Mouse (Mus musculus) embryonic facial prominence, embryonic 15.5 days (tissue): ENCODE measurements around the gene Ccdc9. TPM values are rescaled to one million over a fixed set of nuclear protein-coding genes. Genes with fewer than 3 reads are reported as not detected.

Experiments
- ATAC-seq: fragments of 200-750 bp; cut with Nextera tagmentation; 2 replicates; pipeline ENCODE4 v1.8.0; 2017; ENCODE audit warnings: low read depth, moderate TSS enrichment; ENCODE audit not compliant: insufficient number of reproducible peaks, low FRiP score, low TSS enrichment
- H3K27ac ChIP-seq: fragments of 300-500 bp; sonication (generic); replicated peaks from 2 replicates; pipeline ENCODE4 v1.5.1; 2015; ENCODE audit warnings: mild to moderate bottlenecking, inconsistent platforms
- H3K27me3 ChIP-seq: fragments of 300-500 bp; sonication (generic); 2 replicates; pipeline ENCODE4 v1.6.1; 2015; ENCODE audit warnings: inconsistent platforms
- H3K36me3 ChIP-seq: fragments of 300-500 bp; sonication (generic); 2 replicates; pipeline ENCODE4 v1.6.1; 2015; ENCODE audit warnings: mild to moderate bottlenecking, inconsistent platforms
- H3K4me1 ChIP-seq: fragments of 300-500 bp; sonication (generic); 2 replicates; pipeline ENCODE4 v1.6.1; 2015; ENCODE audit warnings: inconsistent platforms
- H3K4me2 ChIP-seq: fragments of 300-500 bp; sonication (generic); replicated peaks from 2 replicates; pipeline ENCODE4 v1.6.1; 2015; ENCODE audit warnings: mild to moderate bottlenecking, inconsistent platforms
- H3K4me3 ChIP-seq: fragments of 300-500 bp; sonication (generic); replicated peaks from 2 replicates; pipeline ENCODE4 v1.5.1; 2015; ENCODE audit warnings: mild to moderate bottlenecking, inconsistent platforms
- H3K9ac ChIP-seq: fragments of 300-500 bp; sonication (generic); 2 replicates; pipeline ENCODE4 v1.6.1; 2015; ENCODE audit warnings: inconsistent platforms
- H3K9me3 ChIP-seq: fragments of 300-500 bp; sonication (generic); replicated peaks from 2 replicates; pipeline ENCODE4 v1.6.1; 2016; ENCODE audit warnings: inconsistent platforms
- WGBS: fragments of 180-500 bp; shearing (Covaris S2); methylation state at CpG from one replicate; pipeline ENCODE4 v1.1.7; 2015; 5-methylcytosine and 5-hydroxymethylcytosine counted together
- polyA plus RNA-seq: library from polyadenylated mRNA; unstranded; fragments of >200 nt; fragmentation: Nextera tagmentation; extraction: Ambion mirVana; gene quantifications from 2 replicates; pipeline ENCODE4 v1.2.1, GENCODE M21; 2015

The Ccdc9 gene
- 27.0 and 31.1 TPM in 2 replicates for polyA plus RNA-seq

GRCm38 (mm10) chr7:16286026-16286961 is at the start of gene Ccdc9:
Gene Ccdc9, minus strand, starts transcription at chr7:16286795.
- Histone ChIP-seq H3K4me3 (peak within 1 kb of the TSS; percentile 61), H3K36me3 (peaks cover 30% of the 10 kb centered on the region), H3K27me3 (no peaks in the 10 kb centered on the region), H3K9ac (peak within 1 kb of the TSS; percentile 54), H3K4me2 (peak within 1 kb of the TSS; percentile 69), H3K9me3 (no peaks in the 10 kb centered on the region), H3K27ac (peak within 1 kb of the TSS; percentile 99), H3K4me1 (peaks cover 16% of the 10 kb centered on the region)
- ATAC-seq = peak; percentile 91
- under 1% methylated on average over 66 of the region's 70 CpGs for WGBS

GRCm38 (mm10) chr7:16329146-16329545 is 42.6 kb upstream of the Ccdc9 start:
- WGBS = 59% methylated on average over 3 of the region's 3 CpGs
- Histone ChIP-seq H3K27ac (no peak overlapping the region; the same call in 1 of the 2 replicates), H3K4me1 (peaks cover 4% of the 10 kb centered on the region; the same call in 1 of the 2 replicates), H3K9me3 (no peaks in the 10 kb centered on the region), H3K4me2 (no peak overlapping the region), H3K4me3 (no peak overlapping the region), H3K9ac (no peak overlapping the region), H3K36me3 (peaks cover 71% of the 10 kb centered on the region), H3K27me3 (no peaks in the 10 kb centered on the region)
- ATAC-seq = no peak

GRCm38 (mm10) chr7:16326607-16326971 is 40.0 kb upstream of the Ccdc9 start:
- peaks cover 4% of the 10 kb centered on the region; the same call in 1 of the 2 replicates for H3K4me1 ChIP-seq
- H3K4me2 ChIP-seq = no peak overlapping the region
- peaks cover 49% of the 10 kb centered on the region for H3K36me3 ChIP-seq
- no peak overlapping the region for H3K4me3 ChIP-seq
- H3K27me3 ChIP-seq = no peaks in the 10 kb centered on the region
- no peak for ATAC-seq
- H3K9ac ChIP-seq = no peak overlapping the region
- H3K27ac ChIP-seq = no peak overlapping the region
- 88% methylated on average over 2 of the region's 2 CpGs for WGBS
- H3K9me3 ChIP-seq = no peaks in the 10 kb centered on the region

- Histone ChIP-seq H3K36me3 (peaks cover 49% of the 10 kb centered on the region), H3K9me3 (no peaks in the 10 kb centered on the region), H3K9ac (no peak overlapping the region), H3K4me2 (no peak overlapping the region), H3K27me3 (no peaks in the 10 kb centered on the region), H3K4me1 (peaks cover 4% of the 10 kb centered on the region; the same call in 1 of the 2 replicates), H3K27ac (peak overlapping the region; percentile 60; the same call in 1 of the 2 replicates), H3K4me3 (no peak overlapping the region)
- 25% methylated on average over 8 of the region's 8 CpGs for WGBS
- ATAC-seq = peak; percentile 45; the same call in 1 of the 2 replicates
Measured at GRCm38 (mm10) chr7:16325920-16326606, 39.5 kb upstream of the Ccdc9 start.

GRCm38 (mm10) chr7:16324661-16325060 is 38.1 kb upstream of the Ccdc9 start:
- 78% methylated on average over 7 of the region's 7 CpGs for WGBS
- Histone ChIP-seq H3K4me1 (peaks cover 4% of the 10 kb centered on the region; the same call in 1 of the 2 replicates), H3K4me3 (no peak overlapping the region), H3K27me3 (no peaks in the 10 kb centered on the region), H3K9me3 (no peaks in the 10 kb centered on the region), H3K9ac (no peak overlapping the region), H3K27ac (no peak overlapping the region), H3K36me3 (peaks cover 37% of the 10 kb centered on the region), H3K4me2 (no peak overlapping the region)
- no peak for ATAC-seq

GRCm38 (mm10) chr7:16320479-16320878 is 33.9 kb upstream of the Ccdc9 start:
- no peak for ATAC-seq
- no peaks in the 10 kb centered on the region for H3K27me3 ChIP-seq
- H3K9me3 ChIP-seq = no peaks in the 10 kb centered on the region
- H3K27ac ChIP-seq = no peak overlapping the region
- H3K4me1 ChIP-seq = no peaks in the 10 kb centered on the region
- 86% methylated on average over 6 of the region's 6 CpGs for WGBS
- H3K4me3 ChIP-seq = no peak overlapping the region
- no peak overlapping the region for H3K9ac ChIP-seq
- no peak overlapping the region for H3K4me2 ChIP-seq
- H3K36me3 ChIP-seq = 0 out of 2 replicates have a peak, but pooled peaks cover 3% of the 10 kb centered on the region

- no peaks in the 10 kb centered on the region for H3K27me3 ChIP-seq
- peaks cover 3% of the 10 kb centered on the region for H3K4me1 ChIP-seq
- 92% methylated on average over 4 of the region's 4 CpGs for WGBS
- no peak overlapping the region for H3K4me2 ChIP-seq
- no peak overlapping the region for H3K9ac ChIP-seq
- no peak overlapping the region for H3K27ac ChIP-seq
- ATAC-seq = no peak
- H3K4me3 ChIP-seq = no peak overlapping the region
- 0 out of 2 replicates have a peak, but pooled peaks cover 3% of the 10 kb centered on the region for H3K36me3 ChIP-seq
- H3K9me3 ChIP-seq = no peaks in the 10 kb centered on the region
Measured at GRCm38 (mm10) chr7:16319216-16319615, 32.6 kb upstream of the Ccdc9 start.

- H3K4me2 ChIP-seq = no peak overlapping the region
- peaks cover 23% of the 10 kb centered on the region for H3K4me1 ChIP-seq
- H3K4me3 ChIP-seq = no peak overlapping the region
- H3K27me3 ChIP-seq = no peaks in the 10 kb centered on the region
- H3K27ac ChIP-seq = no peak overlapping the region
- WGBS = 84% methylated on average over 14 of the region's 14 CpGs
- no peaks in the 10 kb centered on the region for H3K9me3 ChIP-seq
- H3K36me3 ChIP-seq = 0 out of 2 replicates have a peak, but pooled peaks cover 3% of the 10 kb centered on the region
- H3K9ac ChIP-seq = no peak overlapping the region
- no peak for ATAC-seq
Measured at GRCm38 (mm10) chr7:16317094-16317493, 30.5 kb upstream of the Ccdc9 start.

GRCm38 (mm10) chr7:16315222-16315759 is 28.7 kb upstream of the Ccdc9 start:
- ATAC-seq = no peak
- no peak overlapping the region for H3K9ac ChIP-seq
- H3K4me2 ChIP-seq = no peak overlapping the region
- H3K27me3 ChIP-seq = no peaks in the 10 kb centered on the region; the same call in 1 of the 2 replicates
- no peak overlapping the region for H3K4me3 ChIP-seq
- H3K4me1 ChIP-seq = peaks cover 41% of the 10 kb centered on the region
- no peak overlapping the region for H3K27ac ChIP-seq
- no peaks in the 10 kb centered on the region for H3K9me3 ChIP-seq
- H3K36me3 ChIP-seq = 0 out of 2 replicates have a peak, but pooled peaks cover 3% of the 10 kb centered on the region
- 61% methylated on average over 4 of the region's 4 CpGs for WGBS

GRCm38 (mm10) chr7:16314221-16314775 is 27.7 kb upstream of the Ccdc9 start:
- 9% methylated on average over 13 of the region's 13 CpGs for WGBS
- H3K4me2 ChIP-seq = peak overlapping the region; percentile 99
- peak overlapping the region; percentile 95 for H3K27ac ChIP-seq
- H3K4me3 ChIP-seq = peak overlapping the region; percentile 65
- no peaks in the 10 kb centered on the region; the same call in 1 of the 2 replicates for H3K27me3 ChIP-seq
- H3K9ac ChIP-seq = peak overlapping the region; percentile 39
- no peaks in the 10 kb centered on the region for H3K9me3 ChIP-seq
- ATAC-seq = no peak
- peaks cover 51% of the 10 kb centered on the region for H3K4me1 ChIP-seq
- 0 out of 2 replicates have a peak, but pooled peaks cover 3% of the 10 kb centered on the region for H3K36me3 ChIP-seq
